ENCODE assay signal across 8 mouse cellular contexts in the genomic region with DNA sequence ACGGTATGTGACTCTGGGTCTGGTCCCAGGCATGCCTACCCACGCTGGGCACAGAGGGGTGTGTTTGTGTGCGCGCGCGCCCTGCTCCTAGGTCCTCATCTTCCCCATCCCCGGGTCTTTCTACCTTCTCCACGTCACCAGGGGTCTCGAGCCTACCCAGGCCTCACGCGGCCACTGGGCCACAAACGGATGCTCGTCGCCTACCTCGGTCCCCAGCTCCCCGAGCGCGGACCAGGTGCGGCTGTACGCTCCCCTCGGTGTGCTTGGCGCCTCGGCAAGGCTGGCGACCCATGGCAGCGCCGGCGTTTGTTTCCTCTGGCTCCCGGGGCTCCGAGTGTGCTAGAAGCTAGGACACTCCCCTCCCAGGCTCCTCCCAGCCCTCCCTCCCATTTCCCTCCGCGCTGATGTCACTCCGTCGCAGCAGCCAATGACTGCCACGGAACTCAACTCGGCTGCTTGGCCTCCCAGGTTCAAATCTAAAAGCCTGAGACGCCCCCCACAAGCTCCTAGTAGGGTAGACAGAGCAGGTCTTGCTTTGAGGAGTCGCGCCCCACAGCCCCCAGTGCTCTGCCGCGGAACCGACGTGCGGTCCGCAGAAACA. TPM values are rescaled to one million over a fixed set of nuclear protein-coding genes. Genes with fewer than 3 reads are reported as not detected.
DNase-seq lines count a peak whose midpoint lies in the region; ATAC-seq and TF ChIP-seq lines count a peak whose summit lies in the region.

A gene (minus strand): TSS at position 398 of the 601 bp plus-strand sequence.

- H3K27ac ChIP-seq in heart, embryonic 11.5 days (ENCODE audit: low read depth, low read length): peak within 1 kb of the TSS; percentile 77
- H3K27ac ChIP-seq in kidney, embryonic 16.5 days (ENCODE audit: low read length): peak within 1 kb of the TSS; percentile 94
- H3K27ac ChIP-seq in liver, adult 2 months (replicated peaks; ENCODE audit: insufficient read depth, low read depth, low read length): peak within 1 kb of the TSS; percentile 91

- ATAC-seq in heart, embryonic 11.5 days (replicated peaks; ENCODE audit: insufficient number of reproducible peaks, low FRiP score, low TSS enrichment): peak; percentile 87
- peak; percentile 83 for ATAC-seq in kidney, embryonic 16.5 days (ENCODE audit: low FRiP score, low TSS enrichment)
- ATAC-seq in monocyte, adult 5-6 weeks (replicated peaks; ENCODE audit: insufficient number of reproducible peaks, low FRiP score, low TSS enrichment, poor library complexity, severe bottlenecking): peak; percentile 66

- H3K4me1 ChIP-seq in erythroblast, embryonic 14.5 days (ENCODE audit: control insufficient read depth): peaks cover 60% of the 10 kb centered on the region
- peaks cover 37% of the 10 kb centered on the region for H3K4me1 ChIP-seq in heart, embryonic 11.5 days (ENCODE audit: control insufficient read depth, insufficient read depth, low read length)
- peaks cover 43% of the 10 kb centered on the region for H3K4me1 ChIP-seq in kidney, embryonic 16.5 days (ENCODE audit: insufficient read depth, low read length)
- H3K4me1 ChIP-seq in liver, adult 2 months (ENCODE audit: control insufficient read depth, insufficient read depth, low read length): peaks cover 16% of the 10 kb centered on the region

- no peaks in the 10 kb centered on the region for H3K9me3 ChIP-seq in erythroblast, embryonic 14.5 days (ENCODE audit: control insufficient read depth, low read length)
- H3K9me3 ChIP-seq in heart, embryonic 11.5 days (replicated peaks; ENCODE audit: control insufficient read depth, low read length): no peaks in the 10 kb centered on the region
- H3K9me3 ChIP-seq in kidney, embryonic 16.5 days (ENCODE audit: low read length): no peaks in the 10 kb centered on the region

- no peaks in the 10 kb centered on the region for H3K27me3 ChIP-seq in erythroblast, embryonic 14.5 days (ENCODE audit: control insufficient read depth)
- no peaks in the 10 kb centered on the region for H3K27me3 ChIP-seq in heart, embryonic 11.5 days (ENCODE audit: control insufficient read depth, insufficient read depth, low read length)
- H3K27me3 ChIP-seq in kidney, embryonic 16.5 days (ENCODE audit: insufficient read depth, low read length): no peaks in the 10 kb centered on the region
- H3K27me3 ChIP-seq in liver, adult 2 months (ENCODE audit: control insufficient read depth, insufficient read depth, low read length): no peaks in the 10 kb centered on the region

- peak within 1 kb of the TSS; percentile 83 for H3K4me2 ChIP-seq in heart, embryonic 11.5 days
- H3K4me2 ChIP-seq in kidney, embryonic 16.5 days (replicated peaks; ENCODE audit: low read depth, low read length): peak within 1 kb of the TSS; percentile 82

- TF ChIP-seq CTCF in liver, adult 2 months (IDR thresholded peaks at IDR 0.05; ENCODE audit: low read depth, low read length): no peak

- TF ChIP-seq POLR2A in liver, adult 2 months (IDR thresholded peaks at IDR 0.05; ENCODE audit: extremely low read depth, insufficient read depth, low read length): peak; percentile 97

- H3K79me2 ChIP-seq in liver, adult 2 months (ENCODE audit: control insufficient read depth, insufficient read depth, low read length): peaks cover 18% of the 10 kb centered on the region

- H3K4me3 ChIP-seq in erythroblast, embryonic 14.5 days (replicated peaks): peak within 1 kb of the TSS; percentile 90
- H3K4me3 ChIP-seq in heart, embryonic 11.5 days (ENCODE audit: low read depth, low read length): peak within 1 kb of the TSS; percentile 70
- H3K4me3 ChIP-seq in kidney, embryonic 16.5 days (ENCODE audit: low read length): peak within 1 kb of the TSS; percentile 84
- peak within 1 kb of the TSS; percentile 81 for H3K4me3 ChIP-seq in liver, adult 2 months (ENCODE audit: insufficient read depth, low read depth, low read length)

- peak; percentile 95 for DNase-seq in CD4-positive, CD25-positive, alpha-beta regulatory T cell, adult 2 months (ENCODE audit: low read depth, low spot score)
- DNase-seq in brain, embryonic 18.5 days (ENCODE audit: low read depth, low spot score): peak; percentile 90
- peak; percentile 83 for DNase-seq in liver, adult 2 months (ENCODE audit: extremely low read depth, low read depth, low spot score)
- peak; percentile 82 to 83 for DNase-seq in spleen, postnatal 36 days (ENCODE audit: low spot score in 2 of 2)

- peaks cover 23% of the 10 kb centered on the region for H3K36me3 ChIP-seq in erythroblast, embryonic 14.5 days (ENCODE audit: control insufficient read depth)
- no peaks in the 10 kb centered on the region for H3K36me3 ChIP-seq in heart, embryonic 11.5 days (ENCODE audit: control insufficient read depth, insufficient read depth, low read length)
- H3K36me3 ChIP-seq in kidney, embryonic 16.5 days (ENCODE audit: insufficient read depth, low read length): no peaks in the 10 kb centered on the region
- H3K36me3 ChIP-seq in liver, adult 2 months (ENCODE audit: control insufficient read depth, insufficient read depth, low read length): no peaks in the 10 kb centered on the region

- peak within 1 kb of the TSS; percentile 91 for H3K9ac ChIP-seq in heart, embryonic 11.5 days (ENCODE audit: low read depth, low read length)
- peak within 1 kb of the TSS; percentile 84 for H3K9ac ChIP-seq in kidney, embryonic 16.5 days (replicated peaks; ENCODE audit: low read length)
- peak within 1 kb of the TSS; percentile 93 for H3K9ac ChIP-seq in liver, adult 2 months (ENCODE audit: low read depth, low read length)

- WGBS in heart, embryonic 11.5 days (ENCODE audit: insufficient replicate concordance): under 1% methylated on average over 44 of the region's 44 CpGs
- WGBS in kidney, embryonic 16.5 days: under 1% methylated on average over 44 of the region's 44 CpGs
- under 1% methylated on average over 44 of the region's 44 CpGs for WGBS in liver, adult 2 months

RNA-seq across cellular contexts. Expression of the gene that starts here (rescaled TPM):
- 7.3 and 8.3 TPM in 2 replicates for polyA plus RNA-seq in erythroblast, embryonic 14.5 days (2012)
- polyA plus RNA-seq in heart, embryonic 11.5 days (2014; fragmentation: Nextera tagmentation; extraction: Ambion mirVana): 18.4 and 19.3 TPM in 2 replicates
- polyA plus RNA-seq in kidney, embryonic 16.5 days (2015; fragmentation: Nextera tagmentation; extraction: Ambion mirVana): 73.9 and 74.5 TPM in 2 replicates
- 25.2 and 36.7 TPM in 2 replicates for total RNA-seq in liver, adult 2 months (2014; rRNA removed)
- 32.7 and 32.9 TPM in 2 replicates for polyA plus RNA-seq in liver, adult 2 months (2012; rRNA removed)
- 12.2 to 24.2 TPM (median 16.6 TPM) in 3 replicates for total RNA-seq in monocyte, adult 5-6 weeks (2017)

Comparison
In these comparisons a context has a peak if more than half of its experiments do, and no peak if none do; other contexts are left out.
1. Peak in every context shown above with its lines: DNase-seq, ATAC-seq, H3K4me3 ChIP-seq and H3K27ac ChIP-seq.